Mouse (Mus musculus): ENCODE results near the gene Dbndd2. TPM values are rescaled to one million over a fixed set of nuclear protein-coding genes. Genes with fewer than 3 reads are reported as not detected.

Dbndd2 gene
- polyA plus RNA-seq (2015; fragmentation: Nextera tagmentation; extraction: Ambion mirVana), result 41.5 and 45.7 TPM in 2 replicates

GRCm38 (mm10) chr2:164485681-164486257 lies at the start of gene Dbndd2:
TSS of gene Dbndd2 (plus strand) at chr2:164486106.

GRCm38 (mm10) chr2:164443460-164444000 lies 42.4 kb upstream of the Dbndd2 start, which contains the start of gene Sdc4:
TSS of gene Sdc4 (minus strand) at chr2:164443887.

GRCm38 (mm10) chr2:164456864-164457300 lies 29.0 kb upstream of the Dbndd2 start, which contains the start of gene Sys1:
TSS of gene Sys1 (plus strand) at chr2:164456964.

GRCm38 (mm10) chr2:164460745-164461551 lies 25.0 kb upstream of the Dbndd2 start, which contains the start of gene Gm20458:
TSS of gene Gm20458 (plus strand) at chr2:164460967.

GRCm38 (mm10) chr2:164473624-164474023 lies 12.3 kb upstream of the Dbndd2 start, which contains the start of gene Trp53tg5:
TSS of gene Trp53tg5 (minus strand) at chr2:164473724.

GRCm38 (mm10) chr2:164496847-164497690 lies 11.2 kb downstream of the Dbndd2 start, which contains the start of gene Pigt:
TSS of gene Pigt (plus strand) at chr2:164497520.

Other genes starting within 250 kb of the Dbndd2 start
- gene Svs2, start 247.6 kb upstream of the Dbndd2 start, polyA plus RNA-seq (2015; fragmentation: Nextera tagmentation; extraction: Ambion mirVana), result not detected in 2 replicates
- gene Svs3b, start 229.5 kb upstream of the Dbndd2 start, polyA plus RNA-seq (2015; fragmentation: Nextera tagmentation; extraction: Ambion mirVana), result not detected in 2 replicates
- gene Svs4, start 207.6 kb upstream of the Dbndd2 start, polyA plus RNA-seq (2015; fragmentation: Nextera tagmentation; extraction: Ambion mirVana), result not detected in 2 replicates
- gene Svs3a, start 196.8 kb upstream of the Dbndd2 start, polyA plus RNA-seq (2015; fragmentation: Nextera tagmentation; extraction: Ambion mirVana), result not detected in 2 replicates
- not detected in 2 replicates for gene Svs6, start 169.4 kb upstream of the Dbndd2 start, polyA plus RNA-seq (2015; fragmentation: Nextera tagmentation; extraction: Ambion mirVana)
- gene Svs5, start 153.4 kb upstream of the Dbndd2 start, polyA plus RNA-seq (2015; fragmentation: Nextera tagmentation; extraction: Ambion mirVana), result not detected in 2 replicates
- 0.51 and 1.1 TPM in 2 replicates for gene Slpi, start 97.0 kb upstream of the Dbndd2 start, polyA plus RNA-seq (2015; fragmentation: Nextera tagmentation; extraction: Ambion mirVana)
- gene Rbpjl, start 83.0 kb upstream of the Dbndd2 start, polyA plus RNA-seq (2015; fragmentation: Nextera tagmentation; extraction: Ambion mirVana), result 0.49 and 0.68 TPM in 2 replicates
- gene Matn4, start 80.9 kb upstream of the Dbndd2 start, polyA plus RNA-seq (2015; fragmentation: Nextera tagmentation; extraction: Ambion mirVana), result 15.4 and 15.8 TPM in 2 replicates
- 42.5 and 43.9 TPM in 2 replicates for gene Sdc4, start 42.2 kb upstream of the Dbndd2 start, polyA plus RNA-seq (2015; fragmentation: Nextera tagmentation; extraction: Ambion mirVana)
- 113 and 120 TPM in 2 replicates for gene Sys1, start 29.1 kb upstream of the Dbndd2 start, polyA plus RNA-seq (2015; fragmentation: Nextera tagmentation; extraction: Ambion mirVana)
- gene Gm20458, start 25.1 kb upstream of the Dbndd2 start, polyA plus RNA-seq (2015; fragmentation: Nextera tagmentation; extraction: Ambion mirVana), result 14.5 and 16.2 TPM in 2 replicates
- gene Trp53tg5, start 12.4 kb upstream of the Dbndd2 start, polyA plus RNA-seq (2015; fragmentation: Nextera tagmentation; extraction: Ambion mirVana), result not detected in 2 replicates
- 117 and 135 TPM in 2 replicates for gene Pigt, start 11.4 kb downstream of the Dbndd2 start, polyA plus RNA-seq (2015; fragmentation: Nextera tagmentation; extraction: Ambion mirVana)
- 0.62 and 0.65 TPM in 2 replicates for gene Wfdc2, start 76.3 kb downstream of the Dbndd2 start, polyA plus RNA-seq (2015; fragmentation: Nextera tagmentation; extraction: Ambion mirVana)
- gene Spint3, start 87.4 kb downstream of the Dbndd2 start, polyA plus RNA-seq (2015; fragmentation: Nextera tagmentation; extraction: Ambion mirVana), result not detected in 2 replicates
- not detected in 2 replicates for gene Wfdc6a, start 99.3 kb downstream of the Dbndd2 start, polyA plus RNA-seq (2015; fragmentation: Nextera tagmentation; extraction: Ambion mirVana)
- not detected in 2 replicates for gene Eppin, start 107.5 kb downstream of the Dbndd2 start, polyA plus RNA-seq (2015; fragmentation: Nextera tagmentation; extraction: Ambion mirVana)
- not detected in 2 replicates for gene Wfdc6b, start 127.4 kb downstream of the Dbndd2 start, polyA plus RNA-seq (2015; fragmentation: Nextera tagmentation; extraction: Ambion mirVana)
- not detected in 2 replicates for gene Wfdc8, start 127.5 kb downstream of the Dbndd2 start, polyA plus RNA-seq (2015; fragmentation: Nextera tagmentation; extraction: Ambion mirVana)
- not detected in 2 replicates for gene Wfdc16, start 152.7 kb downstream of the Dbndd2 start, polyA plus RNA-seq (2015; fragmentation: Nextera tagmentation; extraction: Ambion mirVana)
- not detected in 2 replicates for gene Wfdc10, start 169.9 kb downstream of the Dbndd2 start, polyA plus RNA-seq (2015; fragmentation: Nextera tagmentation; extraction: Ambion mirVana)
- not detected in 2 replicates for gene Wfdc9, start 170.5 kb downstream of the Dbndd2 start, polyA plus RNA-seq (2015; fragmentation: Nextera tagmentation; extraction: Ambion mirVana)
- not detected in 2 replicates for gene Wfdc11, start 188.0 kb downstream of the Dbndd2 start, polyA plus RNA-seq (2015; fragmentation: Nextera tagmentation; extraction: Ambion mirVana)
- gene Wfdc13, start 199.0 kb downstream of the Dbndd2 start, polyA plus RNA-seq (2015; fragmentation: Nextera tagmentation; extraction: Ambion mirVana), result 0.22 TPM in 1 of 2 replicates, not detected in the other
- gene Spint4, start 212.4 kb downstream of the Dbndd2 start, polyA plus RNA-seq (2015; fragmentation: Nextera tagmentation; extraction: Ambion mirVana), result not detected in 2 replicates
- not detected in 2 replicates for gene Spint5, start 229.2 kb downstream of the Dbndd2 start, polyA plus RNA-seq (2015; fragmentation: Nextera tagmentation; extraction: Ambion mirVana)

All from neural tube, postnatal 0 days (tissue).